Mouse (Mus musculus) right cerebral cortex, postnatal 36 days (tissue): ENCODE measurements at regions not wholly inside any gene's neighbourhood (a gene's known extent, or its start where the extent isn't known, plus 50 kb on each side); places are given as distances from the start of the nearest gene placed in this dataset.
A peak's percentile ranks its signal among the peaks of the same experiment; 100 is the strongest.
"Not testable (repeated sequence)": the region's sequence is repeated elsewhere in the genome, so short reads cannot be mapped to it uniquely, and the experiment has no call there.

Source experiments
- DNase-seq, 2 experiments: peaks; one replicate each; pipeline ENCODE4 v3.0.0; 2022; ENCODE audit warnings: low spot score in 2 of 2, mixed read lengths in 1 of 2

- DNase-seq: not testable (repeated sequence)
Observed at GRCm38 (mm10) chr13:52144066-52144465, 297.6 kb downstream of the Gadd45g start.

GRCm38 (mm10) chr13:52145926-52146325, 299.4 kb downstream of the Gadd45g start:
- DNase-seq: no peak

- no peak for DNase-seq
Observed at GRCm38 (mm10) chr13:52150281-52150680, 303.8 kb downstream of the Gadd45g start.

GRCm38 (mm10) chr13:52151777-52152176, 305.3 kb downstream of the Gadd45g start:
- DNase-seq: no peak

- no peak for DNase-seq
Observed at GRCm38 (mm10) chr13:52152221-52152620, 305.7 kb downstream of the Gadd45g start.

- no peak for DNase-seq
Observed at GRCm38 (mm10) chr13:52153030-52153429, 306.6 kb downstream of the Gadd45g start.

- DNase-seq: no peak
Observed at GRCm38 (mm10) chr13:52153576-52153975, 307.1 kb downstream of the Gadd45g start.

GRCm38 (mm10) chr13:52154111-52154843, 307.8 kb downstream of the Gadd45g start:
- DNase-seq: peak; percentile 10 to 24

- peak; percentile 19 to 40 for DNase-seq
Observed at GRCm38 (mm10) chr13:52154844-52155587, 308.5 kb downstream of the Gadd45g start.

- no peak for DNase-seq
Observed at GRCm38 (mm10) chr13:52155588-52156086, 309.2 kb downstream of the Gadd45g start.

- no peak for DNase-seq
Observed at GRCm38 (mm10) chr13:52162676-52163075, 316.2 kb downstream of the Gadd45g start.

GRCm38 (mm10) chr13:52165531-52165930, 319.1 kb downstream of the Gadd45g start:
- no peak for DNase-seq

- no peak for DNase-seq
Observed at GRCm38 (mm10) chr13:52167968-52168367, 321.5 kb downstream of the Gadd45g start.

GRCm38 (mm10) chr13:52172706-52173346, 326.3 kb downstream of the Gadd45g start:
- no peak for DNase-seq

GRCm38 (mm10) chr13:52175665-52176064, 329.2 kb downstream of the Gadd45g start:
- DNase-seq: no peak

GRCm38 (mm10) chr13:52179977-52180376, 333.5 kb downstream of the Gadd45g start:
- DNase-seq: no peak

- DNase-seq: no peak
Observed at GRCm38 (mm10) chr13:52183635-52184034, 337.2 kb downstream of the Gadd45g start.

GRCm38 (mm10) chr13:52185574-52185973, 339.1 kb downstream of the Gadd45g start:
- no peak for DNase-seq

GRCm38 (mm10) chr13:52187841-52188604, 341.5 kb downstream of the Gadd45g start:
- DNase-seq: no peak

GRCm38 (mm10) chr13:52188605-52189003, 342.1 kb downstream of the Gadd45g start:
- no peak for DNase-seq

- no peak for DNase-seq
Observed at GRCm38 (mm10) chr13:52189382-52189923, 341.6 kb downstream of the Diras2 start.
